In genomic region chr8:111337311-111337889, GRCm38 (mm10) we compare ENCODE assay signal across 9 mouse cellular contexts. TPM values are rescaled to one million over a fixed set of nuclear protein-coding genes. Genes with fewer than 3 reads are reported as not detected.
A peak's percentile ranks its signal among the peaks of the same experiment; 100 is the strongest.
DNase-seq lines count a peak whose midpoint lies in the region; ATAC-seq and TF ChIP-seq lines count a peak whose summit lies in the region.
"Had no signal": no experiment of that assay in that cellular context is flagged by ENCODE, and none has a peak within 500 bp of the region (broad histone marks: within the 10 kb centered on the region; RNA-seq: fewer than 3 reads in every experiment).

No protein-coding gene starts in this region.

- no peaks in the 10 kb centered on the region for H3K9me3 ChIP-seq in heart, embryonic 16.5 days (replicated peaks; ENCODE audit: control insufficient read depth, low read length)
- no peaks in the 10 kb centered on the region for H3K9me3 ChIP-seq in liver, embryonic 11.5 days (ENCODE audit: control insufficient read depth, low read length)

- peak overlapping the region; percentile 7 for H3ac ChIP-seq in myocyte (ENCODE audit: control insufficient read depth, insufficient read length)

- no peaks in the 10 kb centered on the region for H3K79me2 ChIP-seq in myocyte (ENCODE audit: control insufficient read depth, insufficient read depth)

- H3K4me1 ChIP-seq in heart, embryonic 16.5 days (ENCODE audit: control insufficient read depth, insufficient read depth, low read length), result peaks cover 7% of the 10 kb centered on the region
- H3K4me1 ChIP-seq in liver, embryonic 11.5 days (replicated peaks; ENCODE audit: control insufficient read depth, insufficient read depth, low read length), result no peaks in the 10 kb centered on the region

- WGBS in heart, embryonic 16.5 days, result 24% methylated on average over 17 of the region's 17 CpGs
- 18% methylated on average over 17 of the region's 17 CpGs for WGBS in liver, embryonic 11.5 days

- peak overlapping the region; percentile 76 for H3K4me3 ChIP-seq in heart, embryonic 16.5 days (ENCODE audit: low read length)
- peak overlapping the region; percentile 63 for H3K4me3 ChIP-seq in liver, embryonic 11.5 days (ENCODE audit: low read depth, low read length)
- H3K4me3 ChIP-seq in myocyte, result peak overlapping the region; percentile 50

- no peak for TF ChIP-seq POLR2A in myocyte (IDR thresholded peaks at IDR 0.05; ENCODE audit: insufficient read length, low read depth)

- H3K36me3 ChIP-seq in heart, embryonic 16.5 days (ENCODE audit: control insufficient read depth, insufficient read depth), result no peaks in the 10 kb centered on the region
- H3K36me3 ChIP-seq in liver, embryonic 11.5 days (ENCODE audit: control insufficient read depth, insufficient read depth, low read length), result no peaks in the 10 kb centered on the region
- H3K36me3 ChIP-seq in myocyte (ENCODE audit: control insufficient read depth, insufficient read depth), result no peaks in the 10 kb centered on the region

- peak overlapping the region; percentile 71 for H3K27ac ChIP-seq in heart, embryonic 16.5 days (ENCODE audit: low read length)
- no peak overlapping the region for H3K27ac ChIP-seq in liver, embryonic 11.5 days (ENCODE audit: low read depth, low read length)

- H3K27me3 ChIP-seq in heart, embryonic 16.5 days (ENCODE audit: control insufficient read depth, insufficient read depth, low read length), result no peaks in the 10 kb centered on the region; the same call in 1 of the 2 replicates
- no peaks in the 10 kb centered on the region; the same call in 1 of the 2 replicates for H3K27me3 ChIP-seq in liver, embryonic 11.5 days (replicated peaks; ENCODE audit: control insufficient read depth, insufficient read depth, low read length)
- H3K27me3 ChIP-seq in myocyte (ENCODE audit: control insufficient read depth, insufficient read depth, insufficient read length), result no peaks in the 10 kb centered on the region

- peak; percentile 62 for ATAC-seq in common myeloid progenitor, adult 5-6 weeks (replicated peaks; ENCODE audit: low read depth, poor library complexity, severe bottlenecking)
- no peak for ATAC-seq in heart, embryonic 16.5 days (replicated peaks; ENCODE audit: extremely low read depth, insufficient read depth, low FRiP score)
- peak; percentile 34; the same call in 1 of the 2 replicates for ATAC-seq in liver, embryonic 11.5 days (replicated peaks; ENCODE audit: low FRiP score)

- peak overlapping the region; percentile 72 for H3K9ac ChIP-seq in heart, embryonic 16.5 days (ENCODE audit: low read length)
- H3K9ac ChIP-seq in liver, embryonic 11.5 days (ENCODE audit: low read depth, low read length), result peak overlapping the region; percentile 54

- peak; percentile 26 for DNase-seq in adrenal gland, postnatal 10 days
- DNase-seq in adrenal gland, adult 8-10 months, result no peak
- no peak for DNase-seq in liver, embryonic 11.5 days (ENCODE audit: low spot score)
- DNase-seq in cerebellum, adult 8-10 months, result no peak
- DNase-seq in ovary, postnatal 10 days (ENCODE audit: low spot score), result no peak

- H3K4me2 ChIP-seq in heart, embryonic 16.5 days (ENCODE audit: low read depth, low read length), result peak overlapping the region; percentile 97
- peak overlapping the region; percentile 94 for H3K4me2 ChIP-seq in liver, embryonic 11.5 days
- peak overlapping the region; percentile 63 for H3K4me2 ChIP-seq in myocyte (ENCODE audit: low read depth)

TF ChIP-seq in myocyte, 11 proteins besides CTCF, POLR2A, EP300 and RAD21:
- TF ChIP-seq TCF3 (IDR thresholded peaks at IDR 0.05; ENCODE audit: insufficient read length, low read depth), result no peak
- TF ChIP-seq CEBPB (IDR thresholded peaks at IDR 0.05; ENCODE audit: insufficient read depth, poor library complexity, severe bottlenecking), result no peak
- no peak for TF ChIP-seq MYOG (IDR thresholded peaks at IDR 0.05; ENCODE audit: control insufficient read depth in 1 of 3, insufficient read depth in 1 of 3, insufficient read length in 2 of 3, low read depth in 2 of 3)
- no peak for TF ChIP-seq POLR2AphosphoS2 (IDR thresholded peaks at IDR 0.05; ENCODE audit: insufficient read length, low read depth)
- TF ChIP-seq MYOD1 (IDR thresholded peaks at IDR 0.05; ENCODE audit: control insufficient read depth in 1 of 3, insufficient read length in 2 of 3, low read depth in 2 of 3), result no peak
- TF ChIP-seq USF1 (IDR thresholded peaks at IDR 0.05; ENCODE audit: low read depth), result no peak
- TF ChIP-seq REST (IDR thresholded peaks at IDR 0.05; ENCODE audit: insufficient read depth, insufficient read length), result no peak
- TF ChIP-seq TCF12 (IDR thresholded peaks at IDR 0.05; ENCODE audit: insufficient read depth, poor library complexity, severe bottlenecking), result no peak
- no peak for TF ChIP-seq SRF (IDR thresholded peaks at IDR 0.05; ENCODE audit: control insufficient read depth, insufficient read length, low read depth)
- TF ChIP-seq E2F4 (IDR thresholded peaks at IDR 0.05; ENCODE audit: insufficient read depth), result no peak
- no peak for TF ChIP-seq MAX (IDR thresholded peaks at IDR 0.05; ENCODE audit: low read depth)

RNA-seq across cellular contexts. Expression of gene Mlkl, which starts 0.6 kb away (rescaled TPM):
- total RNA-seq in adrenal gland, postnatal 10 days (2021), result 10 to 100 TPM; 10.5 to 11.1 TPM
- 10 to 100 TPM in 2 of 4 experiments, 1 to 10 TPM in 2; 7.0 to 26.7 (median 11.4) TPM for total RNA-seq in adrenal gland, adult 8-10 months (2022)
- total RNA-seq in common myeloid progenitor, adult 5-6 weeks (2017), result 54.8 and 65.4 TPM in 2 replicates
- polyA plus RNA-seq in heart, embryonic 16.5 days (2015; fragmentation: Nextera tagmentation; extraction: Ambion mirVana), result 3.0 and 4.4 TPM in 2 replicates
- 2.6 and 3.0 TPM in 2 replicates for polyA plus RNA-seq in liver, embryonic 11.5 days (2014; fragmentation: Nextera tagmentation; extraction: Ambion mirVana)
- polyA plus RNA-seq in myocyte (2012; fragmentation: generic; extraction: Trizol), result 14.5 TPM

RNA-seq across cellular contexts. Expression of gene Rfwd3, which starts 37.4 kb away (rescaled TPM):
- total RNA-seq in adrenal gland, postnatal 10 days (2021), result 10 to 100 TPM; 38.5 to 53.0 TPM
- total RNA-seq in adrenal gland, adult 8-10 months (2022), result 10 to 100 TPM; 66.0 to 70.6 (median 68.9) TPM
- total RNA-seq in common myeloid progenitor, adult 5-6 weeks (2017), result 63.4 and 74.0 TPM in 2 replicates
- polyA plus RNA-seq in heart, embryonic 16.5 days (2015; fragmentation: Nextera tagmentation; extraction: Ambion mirVana), result 38.5 and 39.8 TPM in 2 replicates
- polyA plus RNA-seq in liver, embryonic 11.5 days (2014; fragmentation: Nextera tagmentation; extraction: Ambion mirVana), result 81.6 and 96.1 TPM in 2 replicates
- 9.0 TPM for polyA plus RNA-seq in myocyte (2012; fragmentation: generic; extraction: Trizol)

RNA-seq across cellular contexts. Expression of gene Fa2h, which starts 56.2 kb away (rescaled TPM):
- total RNA-seq in adrenal gland, postnatal 10 days (2021), result under 1 TPM; 0.45 to 0.51 TPM
- total RNA-seq in adrenal gland, adult 8-10 months (2022), result 1 to 10 TPM in 2 of 4 experiments, not detected in 2; 1.9 to 9.5 TPM
- not detected in 2 replicates for total RNA-seq in common myeloid progenitor, adult 5-6 weeks (2017)
- polyA plus RNA-seq in heart, embryonic 16.5 days (2015; fragmentation: Nextera tagmentation; extraction: Ambion mirVana), result 0.14 and 0.17 TPM in 2 replicates
- polyA plus RNA-seq in liver, embryonic 11.5 days (2014; fragmentation: Nextera tagmentation; extraction: Ambion mirVana), result not detected in 2 replicates
- 0.54 TPM for polyA plus RNA-seq in myocyte (2012; fragmentation: generic; extraction: Trizol)
- total RNA-seq: neutrophil, adult 5-6 weeks had no signal
